In the genomic region with DNA sequence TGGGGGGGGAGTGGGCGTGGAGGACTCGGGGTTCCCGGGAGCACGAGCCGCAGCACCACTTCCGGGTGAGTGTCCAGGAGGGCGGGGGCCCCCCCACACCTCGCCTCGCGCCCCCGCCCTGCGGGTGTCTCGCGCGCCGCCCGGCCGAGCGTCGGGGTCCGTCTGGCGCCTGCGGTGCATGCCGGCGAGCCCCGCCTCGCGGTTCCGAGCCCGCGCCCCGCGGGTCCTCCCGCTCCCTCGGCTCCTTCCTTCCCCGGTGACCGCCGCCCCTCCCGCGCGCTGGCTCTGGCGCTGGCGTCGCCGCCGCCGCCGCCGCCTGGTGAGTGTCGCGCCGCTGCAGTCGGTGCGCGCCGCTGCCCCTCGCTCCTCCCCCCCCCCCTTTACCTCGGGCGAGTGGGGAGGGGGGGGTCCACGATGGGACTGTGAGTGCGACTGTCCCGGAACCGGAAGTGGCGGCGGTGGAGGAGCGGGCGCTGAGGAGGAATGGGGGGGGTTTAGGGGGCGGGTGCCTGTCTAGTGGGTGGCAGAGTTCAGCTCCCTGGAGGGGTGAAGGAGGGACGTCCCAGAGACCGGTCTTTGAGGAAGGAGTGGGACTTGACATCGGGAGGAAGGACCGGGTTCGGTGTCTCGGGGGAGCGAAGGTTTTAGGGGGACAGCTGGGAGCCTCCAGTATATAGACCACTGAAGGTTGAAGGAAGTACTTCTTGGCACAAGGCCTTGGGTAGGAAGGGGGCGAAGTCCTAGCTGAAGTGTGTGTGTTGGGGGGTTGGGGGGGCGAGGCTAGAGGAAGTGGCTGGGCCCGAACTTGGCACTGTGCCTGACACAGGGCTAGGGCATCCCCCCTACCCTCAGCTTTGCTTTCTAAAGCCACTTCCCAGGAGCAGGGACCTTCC, we compare ENCODE assay signal across 8 mouse cellular contexts. TPM values are rescaled to one million over a fixed set of nuclear protein-coding genes. Genes with fewer than 3 reads are reported as not detected.
DNase-seq lines count a peak whose midpoint lies in the region; ATAC-seq and TF ChIP-seq lines count a peak whose summit lies in the region.

No protein-coding gene starts in this region.

- H3K27ac ChIP-seq in MEL (ENCODE audit: control insufficient read depth, low read depth, low read length) = peak overlapping the region; percentile 94
- peak overlapping the region; percentile 98 for H3K27ac ChIP-seq in forebrain, embryonic 13.5 days

- TF ChIP-seq POLR2A in MEL (IDR thresholded peaks at IDR 0.05; ENCODE audit: control insufficient read depth in 1 of 2, insufficient read depth in 1 of 2, low read depth in 1 of 2, low read length in 2 of 2, poor library complexity in 1 of 2) = peak; percentile 62 to 75

- 0 out of 4 replicates have a peak, but pooled peaks of 1 of the 2 experiments have one; percentile 9 for TF ChIP-seq EP300 in MEL (IDR thresholded peaks at IDR 0.05; ENCODE audit: low read depth in 1 of 2, low read length in 2 of 2)

- H3K4me3 ChIP-seq in MEL (ENCODE audit: control insufficient read depth in 1 of 2, insufficient read depth in 1 of 2, low read depth in 2 of 2, low read length in 2 of 2) = peak overlapping the region; percentile 51 to 88
- H3K4me3 ChIP-seq in forebrain, embryonic 13.5 days = peak overlapping the region; percentile 72

- H3K4me1 ChIP-seq in MEL (ENCODE audit: control insufficient read depth in 1 of 2, insufficient read depth in 2 of 2, low read length in 2 of 2) = peaks cover 3 to 15% of the 10 kb centered on the region in 2 experiments
- peaks cover 42% of the 10 kb centered on the region for H3K4me1 ChIP-seq in forebrain, embryonic 13.5 days

- no peak for TF ChIP-seq CTCF in MEL (IDR thresholded peaks at IDR 0.05 in 2 of 3, conservative IDR thresholded peaks at IDR 0.05 in 1 of 3; ENCODE audit: control insufficient read depth in 1 of 3, insufficient read depth in 1 of 3, low read depth in 2 of 3, low read length in 3 of 3, poor library complexity in 1 of 3, severe bottlenecking in 1 of 3)

- H3K27me3 ChIP-seq in MEL (ENCODE audit: control insufficient read depth in 1 of 2, insufficient read depth in 2 of 2, low read length in 2 of 2) = no peaks in the 10 kb centered on the region
- H3K27me3 ChIP-seq in forebrain, embryonic 13.5 days = no peaks in the 10 kb centered on the region

- DNase-seq in MEL (ENCODE audit: low read depth, low spot score) = peak; percentile 93
- DNase-seq in cerebellum, adult 11 months = peak; percentile 71
- peak; percentile 67 for DNase-seq in heart, postnatal 25 days (ENCODE audit: low spot score)
- DNase-seq in layer of hippocampus, adult 8-10 months (ENCODE audit: low spot score in 2 of 2) = peak; percentile 51 to 52
- peak; percentile 90 for DNase-seq in lung, postnatal 10 days
- peak; percentile 62 for DNase-seq in ovary, postnatal 14 days (ENCODE audit: low spot score)
- DNase-seq in thymus, postnatal 0 days (ENCODE audit: low spot score) = peak; percentile 89

- TF ChIP-seq RAD21 in MEL (IDR thresholded peaks at IDR 0.05; ENCODE audit: low read depth, low read length) = no peak

- peaks cover 36% of the 10 kb centered on the region for H3K79me2 ChIP-seq in MEL (ENCODE audit: control insufficient read depth, insufficient read depth, low read length, poor library complexity)

- no peaks in the 10 kb centered on the region for H3K9me3 ChIP-seq in MEL (replicated peaks; ENCODE audit: insufficient read depth, low read length)
- H3K9me3 ChIP-seq in forebrain, embryonic 13.5 days (replicated peaks) = no peaks in the 10 kb centered on the region

- ATAC-seq in forebrain, embryonic 13.5 days = peak; percentile 83

- H3K9ac ChIP-seq in MEL (ENCODE audit: control insufficient read depth, low read depth, low read length, poor library complexity, severe bottlenecking) = peak overlapping the region; percentile 93
- peak overlapping the region; percentile 92 for H3K9ac ChIP-seq in forebrain, embryonic 13.5 days

- peaks cover 6 to 28% of the 10 kb centered on the region in 2 experiments for H3K36me3 ChIP-seq in MEL (ENCODE audit: control insufficient read depth in 1 of 2, insufficient read depth in 2 of 2, low read length in 2 of 2)
- peaks cover 34% of the 10 kb centered on the region for H3K36me3 ChIP-seq in forebrain, embryonic 13.5 days (ENCODE audit: poor library complexity, severe bottlenecking)

- H3K4me2 ChIP-seq in forebrain, embryonic 13.5 days = peak overlapping the region; percentile 93

- under 1% methylated on average over 52 of the region's 78 CpGs for WGBS in forebrain, embryonic 13.5 days

- intact Hi-C loops in heart, postnatal 25 days (cut with DNase I) = loop anchor here (2.0 to 10.0 kb wide), 4 partner anchors 23 to 295 kb away; a partner anchor contains a TSS

TF ChIP-seq in MEL, 35 proteins besides CTCF, POLR2A, EP300 and RAD21:
- TF ChIP-seq TAL1 (IDR thresholded peaks at IDR 0.05; ENCODE audit: low read length) (no peak), TBP (IDR thresholded peaks at IDR 0.05; ENCODE audit: low read depth, low read length) (peak; percentile 41; the same call in 1 of the 2 replicates), NELFE (IDR thresholded peaks at IDR 0.05; ENCODE audit: low read depth, low read length) (peak; percentile 22; the same call in 1 of the 2 replicates), MAZ (IDR thresholded peaks at IDR 0.05; ENCODE audit: low read depth, low read length) (peak; percentile 98), ELF1 (IDR thresholded peaks at IDR 0.05; ENCODE audit: low read depth, low read length) (peak; percentile 74), CHD2 (IDR thresholded peaks at IDR 0.05; ENCODE audit: low read length) (no peak), SIN3A (IDR thresholded peaks at IDR 0.05; ENCODE audit: low read length) (peak; percentile 70), HCFC1 (IDR thresholded peaks at IDR 0.05; ENCODE audit: low read depth, low read length) (peak; percentile 81), MXI1 (IDR thresholded peaks at IDR 0.05; ENCODE audit: low read depth, low read length) (peak; percentile 31; the same call in 1 of the 2 replicates)

RNA-seq across cellular contexts. Expression of a gene that starts 0.5 kb away (rescaled TPM):
- 19.2 and 19.5 TPM in 2 replicates for total RNA-seq in MEL (2012; rRNA removed)
- polyA plus RNA-seq in MEL (2012; ENCODE audit: insufficient read depth in 1 of 2, insufficient read length in 2 of 2, low read depth in 1 of 2, low replicate concordance in 2 of 2, missing spikeins in 1 of 2) = 10 to 100 TPM in 1 of 2 experiments, not detected in 1; 57.4 TPM
- polyA plus RNA-seq in forebrain, embryonic 13.5 days (2015; fragmentation: Nextera tagmentation; extraction: Ambion mirVana) = 18.1 and 19.9 TPM in 2 replicates
- 10 to 100 TPM; 19.2 to 22.0 TPM for total RNA-seq in heart, postnatal 25 days (2021)
- 10 to 100 TPM; 44.6 to 54.5 (median 50.6) TPM for total RNA-seq in layer of hippocampus, adult 8-10 months (2022)
- 8.8 and 9.5 TPM in 2 replicates for polyA plus RNA-seq in thymus, postnatal 0 days (2015; fragmentation: Nextera tagmentation; extraction: Ambion mirVana)

RNA-seq across cellular contexts. Expression of a gene that starts 12.9 kb away (rescaled TPM):
- total RNA-seq in MEL (2012; rRNA removed) = 0.19 and 0.33 TPM in 2 replicates
- polyA plus RNA-seq in MEL (2012; ENCODE audit: insufficient read depth in 1 of 2, insufficient read length in 2 of 2, low read depth in 1 of 2, low replicate concordance in 2 of 2, missing spikeins in 1 of 2) = 1 to 10 TPM in 1 of 2 experiments, not detected in 1; 5.5 TPM
- 13.0 and 16.1 TPM in 2 replicates for polyA plus RNA-seq in forebrain, embryonic 13.5 days (2015; fragmentation: Nextera tagmentation; extraction: Ambion mirVana)
- total RNA-seq in heart, postnatal 25 days (2021) = 1 to 10 TPM in 1 of 2 experiments, under 1 TPM in 1; 0.49 to 1.1 TPM
- total RNA-seq in layer of hippocampus, adult 8-10 months (2022) = 100 to 1,000 TPM; 115 to 179 (median 146) TPM
- polyA plus RNA-seq in thymus, postnatal 0 days (2015; fragmentation: Nextera tagmentation; extraction: Ambion mirVana) = 0.50 and 0.55 TPM in 2 replicates

RNA-seq across cellular contexts. Expression of a gene that starts 30.1 kb away (rescaled TPM):
- 26.3 and 29.5 TPM in 2 replicates for total RNA-seq in MEL (2012; rRNA removed)
- polyA plus RNA-seq in MEL (2012; ENCODE audit: insufficient read depth in 1 of 2, insufficient read length in 2 of 2, low read depth in 1 of 2, low replicate concordance in 2 of 2, missing spikeins in 1 of 2) = 10 to 100 TPM in 1 of 2 experiments, not detected in 1; 34.9 TPM
- polyA plus RNA-seq in forebrain, embryonic 13.5 days (2015; fragmentation: Nextera tagmentation; extraction: Ambion mirVana) = 190 and 200 TPM in 2 replicates
- 10 to 100 TPM; 35.0 to 35.6 TPM for total RNA-seq in heart, postnatal 25 days (2021)
- 10 to 100 TPM; 50.1 to 63.5 (median 55.4) TPM for total RNA-seq in layer of hippocampus, adult 8-10 months (2022)
- polyA plus RNA-seq in thymus, postnatal 0 days (2015; fragmentation: Nextera tagmentation; extraction: Ambion mirVana) = 113 and 118 TPM in 2 replicates

RNA-seq across cellular contexts. Expression of a gene that starts 40.1 kb away (rescaled TPM):
- total RNA-seq in MEL (2012; rRNA removed) = 1.2 and 3.3 TPM in 2 replicates
- polyA plus RNA-seq in MEL (2012; ENCODE audit: insufficient read depth in 1 of 2, insufficient read length in 2 of 2, low read depth in 1 of 2, low replicate concordance in 2 of 2, missing spikeins in 1 of 2) = 1 to 10 TPM in 1 of 2 experiments, not detected in 1; 5.3 TPM
- polyA plus RNA-seq in forebrain, embryonic 13.5 days (2015; fragmentation: Nextera tagmentation; extraction: Ambion mirVana) = 19.1 and 20.9 TPM in 2 replicates
- total RNA-seq in heart, postnatal 25 days (2021) = 1 to 10 TPM; 2.5 to 4.1 TPM
- 10 to 100 TPM; 12.8 to 20.9 (median 15.6) TPM for total RNA-seq in layer of hippocampus, adult 8-10 months (2022)
- 9.2 and 10.2 TPM in 2 replicates for polyA plus RNA-seq in thymus, postnatal 0 days (2015; fragmentation: Nextera tagmentation; extraction: Ambion mirVana)

RNA-seq across cellular contexts. Expression of a gene that starts 44.1 kb away (rescaled TPM):
- 75.1 and 85.0 TPM in 2 replicates for total RNA-seq in MEL (2012; rRNA removed)
- 100 to 1,000 TPM in 1 of 2 experiments, not detected in 1; 150 TPM for polyA plus RNA-seq in MEL (2012; ENCODE audit: insufficient read depth in 1 of 2, insufficient read length in 2 of 2, low read depth in 1 of 2, low replicate concordance in 2 of 2, missing spikeins in 1 of 2)
- 89.0 and 99.3 TPM in 2 replicates for polyA plus RNA-seq in forebrain, embryonic 13.5 days (2015; fragmentation: Nextera tagmentation; extraction: Ambion mirVana)
- 10 to 100 TPM; 85.8 to 88.6 TPM for total RNA-seq in heart, postnatal 25 days (2021)
- total RNA-seq in layer of hippocampus, adult 8-10 months (2022) = 100 to 1,000 TPM; 129 to 152 (median 145) TPM
- polyA plus RNA-seq in thymus, postnatal 0 days (2015; fragmentation: Nextera tagmentation; extraction: Ambion mirVana) = 86.0 and 95.5 TPM in 2 replicates

Comparison
In these comparisons a context has a peak if more than half of its experiments do, and no peak if none do; other contexts are left out.
1. Peak in every context shown above with its lines: DNase-seq, ATAC-seq, H3K4me3 ChIP-seq and H3K27ac ChIP-seq.
2. RNA of a gene that starts 12.9 kb away (total RNA-seq): 115 to 179 TPM in layer of hippocampus, adult 8-10 months; 0.49 to 1.1 TPM in heart, postnatal 25 days and 0.19 to 0.33 TPM in MEL; every median in the first group is over 10 times any median in the second.